Mouse (Mus musculus): ENCODE results near the gene Slc2a13. TPM values are rescaled to one million over a fixed set of nuclear protein-coding genes. Genes with fewer than 3 reads are reported as not detected.

Gene Slc2a13
- polyA plus RNA-seq, 2 experiments: 0.05 to 0.08 TPM

DNA sequence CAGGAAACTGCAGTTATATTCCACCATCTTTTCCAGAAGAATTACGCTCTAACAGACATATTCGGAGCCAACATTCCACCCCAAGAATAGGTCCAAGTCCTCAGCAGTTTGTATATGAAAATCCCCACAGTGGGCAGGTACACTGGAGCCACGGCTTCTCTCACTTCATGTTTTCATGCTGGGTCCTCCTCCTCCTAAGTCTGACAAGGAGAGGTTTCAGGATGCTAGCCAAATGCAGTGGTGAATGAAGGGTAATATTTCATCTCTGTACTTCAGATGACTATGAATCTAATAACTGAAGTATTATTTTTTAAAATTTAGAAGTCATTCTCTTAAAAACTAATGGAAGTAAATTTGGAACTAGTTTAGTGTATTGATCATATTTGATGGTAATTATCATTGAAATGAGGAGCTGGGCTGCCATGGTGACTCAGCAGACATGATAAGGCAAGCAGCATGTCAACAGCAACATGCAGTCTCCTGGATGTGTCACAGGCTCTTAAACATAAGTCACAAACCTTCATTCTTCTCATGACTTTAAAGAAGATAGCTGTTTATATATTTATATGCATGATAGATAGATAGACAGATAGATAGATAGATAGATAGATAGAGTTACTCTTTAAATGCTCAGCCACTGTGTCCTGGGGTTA, 332.3 kb downstream of the Slc2a13 start:
- Histone ChIP-seq H3K27ac (no peak overlapping the region), H3K9me3 (ENCODE audit: control insufficient read depth, low read length) (no peaks in the 10 kb centered on the region), H3K27me3 (ENCODE audit: control insufficient read depth, insufficient read depth, low read length) (no peaks in the 10 kb centered on the region), H3K4me2 (ENCODE audit: low read depth) (no peak overlapping the region), H3K4me3 (ENCODE audit: insufficient read depth in 1 of 2, low read depth in 2 of 2, low read length in 2 of 2) (no peak overlapping the region), H3K9ac (replicated peaks) (no peak overlapping the region), H3K4me1 (replicated peaks; ENCODE audit: control insufficient read depth in 2 of 2, insufficient read depth in 2 of 2, low read length in 1 of 2) (no peaks in the 10 kb centered on the region), H3K36me3 (replicated peaks; ENCODE audit: control insufficient read depth, insufficient read depth, low read depth) (no peaks in the 10 kb centered on the region)
- DNase-seq (ENCODE audit: low read depth in 3 of 3, low spot score in 3 of 3) (no peak), ATAC-seq (ENCODE audit: insufficient read depth) (peak; percentile 70; the same call in 1 of the 2 replicates)
- 78% methylated on average over 3 of the region's 3 CpGs for WGBS (ENCODE audit: insufficient replicate concordance)
- TF ChIP-seq EP300 (IDR thresholded peaks at IDR 0.05; ENCODE audit: low read depth): no peak
- no peak for TF ChIP-seq CTCF (IDR thresholded peaks at IDR 0.05; ENCODE audit: low read depth)

DNA sequence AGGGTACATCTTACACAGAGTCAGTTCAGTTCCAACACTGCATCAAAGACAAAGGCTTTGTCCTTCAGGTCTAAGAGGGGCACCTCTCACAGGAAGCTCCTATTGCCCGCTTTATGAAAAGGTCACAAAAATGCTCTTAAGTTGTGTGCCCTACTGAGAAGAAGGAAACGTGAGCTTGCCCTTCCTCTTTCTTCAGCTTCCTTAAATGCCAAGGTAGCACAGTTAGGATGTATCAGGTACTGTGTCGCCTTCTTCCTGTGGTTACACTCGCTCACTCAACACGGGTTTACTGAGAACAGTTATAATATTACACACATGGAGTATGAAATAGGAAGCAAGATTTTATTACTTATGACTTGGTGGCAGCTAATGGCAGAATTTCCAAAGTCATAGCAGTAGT, 335.8 kb downstream of the Slc2a13 start:
- H3K27ac ChIP-seq: no peak overlapping the region
- 44% methylated on average over 5 of the region's 5 CpGs for WGBS (ENCODE audit: insufficient replicate concordance)

More for the DNA sequence above, 335.8 kb downstream of the Slc2a13 start:
- Histone ChIP-seq H3K9ac (replicated peaks) (no peak overlapping the region), H3K27me3 (ENCODE audit: control insufficient read depth, insufficient read depth, low read length) (no peaks in the 10 kb centered on the region), H3K4me3 (ENCODE audit: insufficient read depth in 1 of 2, low read depth in 2 of 2, low read length in 2 of 2) (no peak overlapping the region), H3K36me3 (replicated peaks; ENCODE audit: control insufficient read depth, insufficient read depth, low read depth) (no peaks in the 10 kb centered on the region), H3K4me1 (replicated peaks; ENCODE audit: control insufficient read depth in 2 of 2, insufficient read depth in 2 of 2, low read length in 1 of 2) (no peaks in the 10 kb centered on the region), H3K4me2 (ENCODE audit: low read depth) (no peak overlapping the region), H3K9me3 (ENCODE audit: control insufficient read depth, low read length) (no peaks in the 10 kb centered on the region)
- TF ChIP-seq EP300 (IDR thresholded peaks at IDR 0.05; ENCODE audit: low read depth): no peak
- TF ChIP-seq CTCF (IDR thresholded peaks at IDR 0.05; ENCODE audit: low read depth): no peak
- no peak for ATAC-seq (ENCODE audit: insufficient read depth)
- DNase-seq (ENCODE audit: low read depth in 3 of 3, low spot score in 3 of 3): no peak

Other genes with a start within 250 kb of the Slc2a13 start
- gene Lrrk2, start 99.9 kb upstream of the Slc2a13 start, polyA plus RNA-seq (2012; rRNA removed): 0.71 and 0.81 TPM in 2 replicates
- gene Lrrk2, start 99.9 kb upstream of the Slc2a13 start, polyA plus RNA-seq (2014; fragmentation: Nextera tagmentation; extraction: Ambion mirVana): 1.4 and 1.5 TPM in 2 replicates